Mouse (Mus musculus): ENCODE measurements at regions not wholly inside any gene's neighbourhood (a gene's known extent, or its start where the extent isn't known, plus 50 kb on each side); places are given as distances from the start of the nearest gene placed in this dataset.

DNA sequence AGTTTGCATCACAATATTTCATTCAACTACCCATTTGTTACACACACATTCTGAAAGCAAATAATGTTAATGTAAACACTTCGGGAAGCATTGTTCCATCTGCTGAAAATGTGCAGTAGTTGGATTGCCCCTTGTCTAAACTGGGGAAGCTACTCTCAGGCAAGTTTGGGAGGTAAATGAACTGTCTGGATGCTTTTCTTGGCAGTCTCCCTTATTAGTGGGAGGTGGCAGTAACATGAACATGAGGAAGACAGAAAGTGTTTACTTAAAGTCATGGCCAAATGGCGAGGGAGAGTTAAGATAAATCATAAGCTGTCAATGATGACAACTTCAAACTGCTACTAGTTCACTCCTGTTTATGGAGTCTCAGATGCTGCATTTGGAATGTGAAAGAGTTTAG lies 332.0 kb downstream of the Osr1 start:
- TF ChIP-seq POLR2A (IDR thresholded peaks at IDR 0.05; ENCODE audit: control insufficient read depth in 1 of 2, insufficient read depth in 1 of 2, low read depth in 1 of 2, low read length in 2 of 2, poor library complexity in 1 of 2): no peak
- TF ChIP-seq ZC3H11A (IDR thresholded peaks at IDR 0.05; ENCODE audit: low read depth, low read length): no peak
- no peak for TF ChIP-seq CTCF (IDR thresholded peaks at IDR 0.05 in 2 of 3, conservative IDR thresholded peaks at IDR 0.05 in 1 of 3; ENCODE audit: control insufficient read depth in 1 of 3, insufficient read depth in 1 of 3, low read depth in 2 of 3, low read length in 3 of 3, poor library complexity in 1 of 3, severe bottlenecking in 1 of 3)
- TF ChIP-seq TAL1 (IDR thresholded peaks at IDR 0.05; ENCODE audit: low read length): no peak
- no peaks in the 10 kb centered on the region for H3K9me3 ChIP-seq (replicated peaks; ENCODE audit: insufficient read depth, low read length)
- no peak overlapping the region for H3K9ac ChIP-seq (ENCODE audit: control insufficient read depth, low read depth, low read length, poor library complexity, severe bottlenecking)
- no peaks in the 10 kb centered on the region for H3K27me3 ChIP-seq (ENCODE audit: control insufficient read depth in 1 of 2, insufficient read depth in 2 of 2, low read length in 2 of 2)
- no peaks in the 10 kb centered on the region for H3K79me2 ChIP-seq (ENCODE audit: control insufficient read depth, insufficient read depth, low read length, poor library complexity)
- H3K27ac ChIP-seq (ENCODE audit: control insufficient read depth, low read depth, low read length): no peak overlapping the region
- H3K36me3 ChIP-seq (ENCODE audit: control insufficient read depth in 1 of 2, insufficient read depth in 2 of 2, low read length in 2 of 2): no peaks in the 10 kb centered on the region
- no peak for DNase-seq (ENCODE audit: low read depth, low spot score)
- no peak overlapping the region for H3K4me3 ChIP-seq (ENCODE audit: control insufficient read depth in 1 of 2, insufficient read depth in 1 of 2, low read depth in 2 of 2, low read length in 2 of 2)
- H3K4me1 ChIP-seq (ENCODE audit: control insufficient read depth in 1 of 2, insufficient read depth in 2 of 2, low read length in 2 of 2): no peaks in the 10 kb centered on the region

DNA sequence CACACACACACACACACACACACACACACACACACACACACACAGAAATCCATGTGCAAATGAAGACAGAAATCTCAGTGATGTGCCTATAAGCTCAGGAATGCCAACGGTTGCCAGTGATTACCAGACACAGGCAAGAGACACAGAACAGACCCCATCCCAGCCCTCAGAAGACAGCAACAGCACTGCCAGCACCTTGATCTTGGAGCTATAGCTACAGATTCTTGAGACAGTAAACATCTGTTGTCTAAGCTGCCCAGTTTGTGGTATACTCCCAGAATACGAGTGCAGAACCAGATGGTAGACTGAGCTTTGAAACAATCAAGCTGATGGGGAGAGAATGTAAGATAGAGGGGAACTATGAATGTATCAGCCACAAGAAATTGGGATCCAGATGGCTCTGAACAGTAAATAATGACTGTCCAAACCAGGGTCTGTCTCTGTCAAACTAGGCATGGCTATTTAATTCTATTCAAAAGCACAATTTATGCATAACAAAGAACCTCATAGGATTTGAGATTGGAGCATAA lies 333.9 kb downstream of the Osr1 start:
- DNase-seq (ENCODE audit: low read depth, low spot score): no peak
- H3K27me3 ChIP-seq (ENCODE audit: control insufficient read depth in 1 of 2, insufficient read depth in 2 of 2, low read length in 2 of 2): no peaks in the 10 kb centered on the region
- no peaks in the 10 kb centered on the region for H3K4me1 ChIP-seq (ENCODE audit: control insufficient read depth in 1 of 2, insufficient read depth in 2 of 2, low read length in 2 of 2)
- H3K27ac ChIP-seq (ENCODE audit: control insufficient read depth, low read depth, low read length): no peak overlapping the region
- H3K4me3 ChIP-seq (ENCODE audit: control insufficient read depth in 1 of 2, insufficient read depth in 1 of 2, low read depth in 2 of 2, low read length in 2 of 2): no peak overlapping the region
- H3K79me2 ChIP-seq (ENCODE audit: control insufficient read depth, insufficient read depth, low read length, poor library complexity): no peaks in the 10 kb centered on the region
- H3K9me3 ChIP-seq (replicated peaks; ENCODE audit: insufficient read depth, low read length): no peaks in the 10 kb centered on the region
- H3K9ac ChIP-seq (ENCODE audit: control insufficient read depth, low read depth, low read length, poor library complexity, severe bottlenecking): no peak overlapping the region
- TF ChIP-seq GATA1 (IDR thresholded peaks at IDR 0.05; ENCODE audit: low read depth, low read length): no peak
- no peak for TF ChIP-seq JUND (IDR thresholded peaks at IDR 0.05; ENCODE audit: low read depth, low read length)
- TF ChIP-seq ETS1 (IDR thresholded peaks at IDR 0.05; ENCODE audit: low read depth, low read length): no peak
- TF ChIP-seq ZC3H11A (IDR thresholded peaks at IDR 0.05; ENCODE audit: low read depth, low read length): no peak
- no peak for TF ChIP-seq E2F4 (IDR thresholded peaks at IDR 0.05; ENCODE audit: borderline replicate concordance, low read depth, low read length)
- no peak for TF ChIP-seq EP300 (IDR thresholded peaks at IDR 0.05; ENCODE audit: low read depth in 1 of 2, low read length in 2 of 2)
- TF ChIP-seq KAT2A (conservative IDR thresholded peaks at IDR 0.05; ENCODE audit: low read depth, low read length): no peak
- TF ChIP-seq MYB (IDR thresholded peaks at IDR 0.05; ENCODE audit: low read depth, low read length): no peak
- TF ChIP-seq RAD21 (IDR thresholded peaks at IDR 0.05; ENCODE audit: low read depth, low read length): no peak
- TF ChIP-seq ZKSCAN1 (IDR thresholded peaks at IDR 0.05; ENCODE audit: low read depth, low read length): no peak
- TF ChIP-seq BHLHE40 (IDR thresholded peaks at IDR 0.05; ENCODE audit: borderline replicate concordance, low read depth, low read length): no peak
- no peak for TF ChIP-seq MAX (IDR thresholded peaks at IDR 0.05; ENCODE audit: low read length)
- no peaks in the 10 kb centered on the region for H3K36me3 ChIP-seq (ENCODE audit: control insufficient read depth in 1 of 2, insufficient read depth in 2 of 2, low read length in 2 of 2)

- no peaks in the 10 kb centered on the region for H3K36me3 ChIP-seq (ENCODE audit: control insufficient read depth in 1 of 2, insufficient read depth in 2 of 2, low read length in 2 of 2)
- TF ChIP-seq BHLHE40 (IDR thresholded peaks at IDR 0.05; ENCODE audit: borderline replicate concordance, low read depth, low read length) (no peak), MYB (IDR thresholded peaks at IDR 0.05; ENCODE audit: low read depth, low read length) (no peak), ZKSCAN1 (IDR thresholded peaks at IDR 0.05; ENCODE audit: low read depth, low read length) (no peak), MYC (IDR thresholded peaks at IDR 0.05; ENCODE audit: low read depth, low read length) (no peak), UBTF (IDR thresholded peaks at IDR 0.05; ENCODE audit: borderline replicate concordance, insufficient read depth, low read depth, low read length) (no peak), ETS1 (IDR thresholded peaks at IDR 0.05; ENCODE audit: low read depth, low read length) (no peak), ELF1 (IDR thresholded peaks at IDR 0.05; ENCODE audit: low read depth, low read length) (no peak), CTCF (IDR thresholded peaks at IDR 0.05 in 2 of 3, conservative IDR thresholded peaks at IDR 0.05 in 1 of 3; ENCODE audit: control insufficient read depth in 1 of 3, insufficient read depth in 1 of 3, low read depth in 2 of 3, low read length in 3 of 3, poor library complexity in 1 of 3, severe bottlenecking in 1 of 3) (no peak), ZMIZ1 (IDR thresholded peaks at IDR 0.05; ENCODE audit: low read depth, low read length) (no peak), POLR2AphosphoS5 (IDR thresholded peaks at IDR 0.05; ENCODE audit: borderline replicate concordance, low read depth, low read length) (no peak), MAFK (IDR thresholded peaks at IDR 0.05; ENCODE audit: borderline replicate concordance, low read depth, low read length) (no peak), EP300 (IDR thresholded peaks at IDR 0.05; ENCODE audit: low read depth in 1 of 2, low read length in 2 of 2) (no peak)
- no peak overlapping the region for H3K9ac ChIP-seq (ENCODE audit: control insufficient read depth, low read depth, low read length, poor library complexity, severe bottlenecking)
- H3K27ac ChIP-seq (ENCODE audit: control insufficient read depth, low read depth, low read length): no peak overlapping the region
- H3K4me3 ChIP-seq (ENCODE audit: control insufficient read depth in 1 of 2, insufficient read depth in 1 of 2, low read depth in 2 of 2, low read length in 2 of 2): no peak overlapping the region
- no peaks in the 10 kb centered on the region for H3K79me2 ChIP-seq (ENCODE audit: control insufficient read depth, insufficient read depth, low read length, poor library complexity)
- no peak for DNase-seq (ENCODE audit: low read depth, low spot score)
- no peaks in the 10 kb centered on the region for H3K4me1 ChIP-seq (ENCODE audit: control insufficient read depth in 1 of 2, insufficient read depth in 2 of 2, low read length in 2 of 2)
- H3K9me3 ChIP-seq (replicated peaks; ENCODE audit: insufficient read depth, low read length): no peaks in the 10 kb centered on the region
- no peaks in the 10 kb centered on the region for H3K27me3 ChIP-seq (ENCODE audit: control insufficient read depth in 1 of 2, insufficient read depth in 2 of 2, low read length in 2 of 2)
These were observed 342.4 kb downstream of the Osr1 start for GRCm38 (mm10) chr12:9912333-9912732.

Measured in MEL (cell line).